Mouse (Mus musculus) liver, embryonic 11.5 days (tissue): Measurements from ENCODE around the gene Rps9. TPM values are rescaled to one million over a fixed set of nuclear protein-coding genes. Genes with fewer than 3 reads are reported as not detected.

ENCODE experiments used
- ATAC-seq: fragments of 200-750 bp; cut with Nextera tagmentation; replicated peaks from 2 replicates; pipeline ENCODE4 v1.8.0; 2017; ENCODE audit warnings: moderate number of reproducible peaks, mild to moderate bottlenecking, moderate TSS enrichment, moderate library complexity; ENCODE audit not compliant: low FRiP score
- DNase-seq: peaks from one replicate; pipeline ENCODE4 v3.0.0-alpha.2; 2017; ENCODE audit warnings: low spot score
- H3K27ac ChIP-seq: fragments of 300-500 bp; sonication (generic); 2 replicates; pipeline ENCODE4 v1.5.1; 2014; ENCODE audit warnings: mild to moderate bottlenecking, low read depth, low read length, control low read depth
- H3K27me3 ChIP-seq: fragments of 300-500 bp; sonication (generic); replicated peaks from 2 replicates; pipeline ENCODE4 v1.6.1; 2014; ENCODE audit warnings: low read length, mixed read lengths; ENCODE audit not compliant: control insufficient read depth, insufficient read depth
- H3K36me3 ChIP-seq: fragments of 300-500 bp; sonication (generic); 2 replicates; pipeline ENCODE4 v1.6.1; 2014; ENCODE audit warnings: mild to moderate bottlenecking, low read length, moderate library complexity, mixed read lengths; ENCODE audit not compliant: control insufficient read depth, insufficient read depth
- H3K4me1 ChIP-seq: fragments of 300-500 bp; sonication (generic); replicated peaks from 2 replicates; pipeline ENCODE4 v1.6.1; 2014; ENCODE audit warnings: low read length, mixed read lengths; ENCODE audit not compliant: control insufficient read depth, insufficient read depth
- H3K4me2 ChIP-seq: fragments of 300-500 bp; sonication (generic); 2 replicates; pipeline ENCODE4 v1.6.1; 2014; ENCODE audit warnings: mild to moderate bottlenecking, control low read depth, moderate library complexity
- H3K4me3 ChIP-seq: fragments of 300-500 bp; sonication (generic); 2 replicates; pipeline ENCODE4 v1.5.1; 2014; ENCODE audit warnings: low read depth, low read length, control low read depth
- H3K9ac ChIP-seq: fragments of 300-500 bp; sonication (generic); 2 replicates; pipeline ENCODE4 v1.6.1; 2014; ENCODE audit warnings: low read depth, low read length, control low read depth
- H3K9me3 ChIP-seq: fragments of 300-500 bp; sonication (generic); 2 replicates; pipeline ENCODE4 v1.6.1; 2016; ENCODE audit warnings: low read length, inconsistent platforms, mixed read lengths; ENCODE audit not compliant: control insufficient read depth
- WGBS: fragments of 180-500 bp; shearing (Covaris S2); extraction: QIAGEN DNeasy Blood & Tissue Kit; methylation state at CpG from one replicate; pipeline ENCODE4 v1.1.7; 2014; 5-methylcytosine and 5-hydroxymethylcytosine counted together
- polyA plus RNA-seq: library from polyadenylated mRNA; unstranded; fragments of >200 nt; fragmentation: Nextera tagmentation; extraction: Ambion mirVana; gene quantifications from 2 replicates; pipeline ENCODE4 v1.2.1, GENCODE M21; 2014

Rps9 gene
- polyA plus RNA-seq = 1,767 and 1,846 TPM in 2 replicates

DNA sequence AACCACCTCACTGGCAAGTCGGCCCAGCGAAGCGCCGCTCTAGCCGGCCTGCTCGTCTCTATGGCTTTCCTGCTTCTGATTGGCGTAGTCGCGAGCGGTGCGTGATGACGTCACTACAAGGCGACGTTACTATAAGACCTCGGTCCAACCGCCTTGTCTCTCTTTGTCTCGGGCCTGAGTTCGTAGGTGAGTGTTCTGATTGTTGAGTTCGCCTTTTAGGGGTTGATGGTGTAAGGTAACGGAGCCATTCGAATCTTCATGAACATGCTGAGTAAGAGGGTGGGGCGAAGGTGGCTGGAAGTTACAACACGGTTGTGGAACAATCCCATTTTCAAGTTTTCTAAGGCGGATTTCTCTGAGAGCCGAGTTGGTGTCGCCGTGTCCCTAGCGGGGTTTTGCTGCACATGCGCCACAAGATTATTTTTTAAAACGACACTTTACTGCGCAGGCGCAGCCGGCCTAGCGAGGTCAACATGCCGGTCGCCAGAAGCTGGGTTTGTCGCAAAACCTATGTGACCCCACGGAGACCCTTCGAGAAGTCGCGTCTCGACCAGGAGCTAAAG, at the start of gene Rps9:
TSS of gene Rps9 (plus strand) at position 115 of the 563 bp plus-strand sequence.
- H3K4me3 ChIP-seq = peak within 1 kb of the TSS; percentile 95
- no peaks in the 10 kb centered on the region for H3K27me3 ChIP-seq
- WGBS = 2% methylated on average over 42 of the region's 42 CpGs
- DNase-seq (peak; percentile 90), ATAC-seq (peak; percentile 84)
- H3K36me3 ChIP-seq = peaks cover 23% of the 10 kb centered on the region
- H3K4me1 ChIP-seq = peaks cover 7% of the 10 kb centered on the region; the same call in 1 of the 2 replicates
- no peaks in the 10 kb centered on the region for H3K9me3 ChIP-seq
- peak within 1 kb of the TSS; percentile 94 for H3K4me2 ChIP-seq
- peak within 1 kb of the TSS; percentile 98 for H3K9ac ChIP-seq
- peak within 1 kb of the TSS; percentile 95 for H3K27ac ChIP-seq

DNA sequence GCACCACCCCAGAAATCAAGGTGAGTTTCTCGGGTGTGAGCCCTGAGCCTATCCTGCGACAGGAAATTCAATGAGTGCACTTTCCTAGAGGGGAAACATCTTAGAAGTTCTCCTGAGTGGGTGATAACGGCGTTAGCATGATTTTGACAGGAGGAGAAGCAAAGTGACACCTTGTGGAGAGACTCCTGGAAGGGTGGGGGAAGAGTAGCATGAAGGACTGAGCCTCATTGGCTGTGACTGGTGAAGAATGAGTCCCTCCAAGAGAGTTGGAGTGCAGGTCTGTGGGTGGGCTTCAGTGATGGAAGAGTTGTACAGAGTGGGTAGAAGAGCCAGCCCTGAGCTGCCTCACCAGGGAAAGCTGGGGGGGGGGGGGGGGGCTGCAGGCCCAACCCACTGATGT, 46.8 kb upstream of the Rps9 start:
- Histone ChIP-seq H3K27ac (no peak overlapping the region), H3K36me3 (peaks cover 91% of the 10 kb centered on the region), H3K4me1 (no peaks in the 10 kb centered on the region), H3K4me2 (no peak overlapping the region), H3K4me3 (no peak overlapping the region), H3K27me3 (no peaks in the 10 kb centered on the region), H3K9me3 (no peaks in the 10 kb centered on the region), H3K9ac (no peak overlapping the region)
- DNase-seq = no peak
- 83% methylated on average over 4 of the region's 4 CpGs for WGBS
- no peak for ATAC-seq

DNA sequence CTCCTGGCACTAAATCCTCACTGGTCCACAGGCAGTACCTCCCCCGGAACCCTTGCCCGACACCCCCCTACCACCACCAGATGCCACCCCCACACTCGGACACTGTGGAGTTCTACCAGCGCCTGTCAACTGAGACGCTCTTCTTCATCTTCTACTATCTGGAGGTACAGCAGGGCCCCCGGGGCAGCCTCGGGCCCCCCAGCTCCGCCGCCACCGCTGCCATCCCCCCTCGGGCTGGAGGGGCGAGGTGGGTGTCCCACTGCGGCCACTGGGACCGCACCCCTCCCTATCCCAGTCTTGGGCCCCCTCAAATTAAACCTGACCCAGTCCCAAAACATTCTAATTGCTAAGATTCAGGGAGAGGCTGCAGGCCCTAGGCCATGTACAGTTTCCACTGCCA, 45.2 kb upstream of the Rps9 start:
- DNase-seq (no peak), ATAC-seq (no peak)
- 93% methylated on average over 14 of the region's 14 CpGs for WGBS
- Histone ChIP-seq H3K4me2 (no peak overlapping the region), H3K27me3 (no peaks in the 10 kb centered on the region), H3K4me1 (peaks cover under 1% of the 10 kb centered on the region; the same call in 1 of the 2 replicates), H3K27ac (no peak overlapping the region), H3K36me3 (peaks cover 84% of the 10 kb centered on the region), H3K9ac (no peak overlapping the region), H3K9me3 (no peaks in the 10 kb centered on the region), H3K4me3 (no peak overlapping the region)

DNA sequence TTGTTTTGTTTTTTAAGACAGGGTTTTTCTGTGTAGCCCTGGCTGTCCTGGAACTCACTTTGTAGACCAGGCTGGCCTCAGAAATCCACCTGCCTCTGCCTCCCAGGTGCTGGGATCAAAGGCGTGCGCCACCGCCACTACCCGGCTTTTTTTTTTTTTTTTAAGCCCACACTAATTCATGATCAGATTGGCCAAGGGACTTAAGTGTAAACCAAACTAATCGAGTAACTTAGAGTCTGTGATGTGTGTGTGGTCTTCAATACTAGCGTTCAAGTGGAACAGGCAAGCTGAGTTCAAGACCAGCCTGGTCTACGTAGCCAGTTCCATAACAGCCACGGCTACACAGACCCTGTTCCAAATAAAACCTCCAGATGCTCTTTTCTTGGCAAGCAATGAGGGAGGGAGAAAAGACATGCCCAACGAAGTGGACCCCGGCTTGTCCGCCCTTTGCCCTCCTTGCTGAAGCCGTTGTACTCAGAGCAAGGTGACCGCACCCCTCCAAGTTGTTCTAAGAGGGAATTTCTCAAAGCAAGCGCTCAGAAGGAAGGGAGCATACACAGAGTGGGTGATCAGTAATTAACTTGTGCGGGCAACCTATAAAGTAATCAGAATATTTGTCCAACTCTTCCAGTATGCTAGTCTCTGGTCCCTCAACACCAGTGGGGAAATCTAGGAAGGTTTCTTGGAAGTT, 39.1 kb upstream of the Rps9 start:
- no peaks in the 10 kb centered on the region for H3K9me3 ChIP-seq
- H3K9ac ChIP-seq = peak overlapping the region; percentile 82
- DNase-seq (peak; percentile 49), ATAC-seq (peak; percentile 50)
- H3K27me3 ChIP-seq = no peaks in the 10 kb centered on the region
- peak overlapping the region; percentile 79 for H3K27ac ChIP-seq
- WGBS = 28% methylated on average over 15 of the region's 15 CpGs
- H3K4me2 ChIP-seq = peak overlapping the region; percentile 92
- peaks cover 27% of the 10 kb centered on the region for H3K36me3 ChIP-seq
- H3K4me3 ChIP-seq = peak overlapping the region; percentile 71
- peaks cover 14% of the 10 kb centered on the region for H3K4me1 ChIP-seq

DNA sequence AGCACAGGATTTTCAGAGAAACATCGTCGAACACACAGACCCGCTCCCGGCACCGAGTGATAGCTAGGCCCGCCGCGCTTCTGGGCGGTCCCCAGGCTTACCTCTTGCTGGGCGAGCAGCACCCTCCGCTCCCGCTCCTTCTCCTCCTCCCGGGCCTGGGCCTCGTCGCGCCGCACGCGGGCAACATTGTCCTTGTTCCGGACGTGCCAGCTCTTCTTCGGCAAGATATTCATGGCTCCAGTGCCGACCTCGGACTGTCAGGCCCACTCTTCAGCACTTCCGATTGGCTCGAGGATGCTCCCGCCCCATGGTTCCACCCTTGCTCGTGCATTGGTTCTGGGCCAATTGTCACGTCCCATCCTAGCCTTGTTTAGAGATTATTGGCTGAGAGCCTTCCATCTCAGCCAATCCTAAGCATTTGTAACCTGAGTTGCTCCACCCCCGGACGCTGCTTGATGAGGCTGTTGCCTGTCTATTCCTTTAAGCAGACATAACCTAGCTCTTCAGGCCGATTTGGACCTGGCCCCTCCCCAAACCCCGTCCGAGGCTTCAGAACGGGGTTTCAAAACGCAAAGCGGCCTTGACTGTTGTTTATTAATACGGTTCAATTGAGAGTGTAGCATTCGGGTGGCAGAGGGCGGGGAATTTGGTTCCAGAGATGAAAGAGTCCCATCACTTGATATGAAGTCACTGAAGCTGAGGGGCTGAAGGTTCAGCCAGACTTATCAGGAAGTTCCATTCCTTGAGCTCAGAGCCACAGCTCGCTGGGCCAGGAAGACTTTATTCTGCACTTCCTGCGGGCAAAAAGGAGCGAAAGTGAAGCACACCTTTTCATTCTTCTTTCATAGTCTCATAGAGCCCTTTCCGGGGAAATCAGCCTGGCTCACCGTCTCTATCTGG, 38.3 kb upstream of the Rps9 start, which contains the start of gene Leng1:
TSS of gene Leng1 (minus strand) at position 626 of the 900 bp plus-strand sequence.
- H3K9ac ChIP-seq = peak within 1 kb of the TSS; percentile 82
- H3K36me3 ChIP-seq = peaks cover 19% of the 10 kb centered on the region
- peak; percentile 96 for ATAC-seq
- H3K4me1 ChIP-seq = peaks cover 14% of the 10 kb centered on the region
- peak within 1 kb of the TSS; percentile 92 for H3K4me2 ChIP-seq
- H3K9me3 ChIP-seq = no peaks in the 10 kb centered on the region
- DNase-seq = peak; percentile 84
- no peaks in the 10 kb centered on the region for H3K27me3 ChIP-seq
- peak within 1 kb of the TSS; percentile 93 for H3K27ac ChIP-seq
- peak within 1 kb of the TSS; percentile 71 for H3K4me3 ChIP-seq
- WGBS = 3% methylated on average over 45 of the region's 45 CpGs

DNA sequence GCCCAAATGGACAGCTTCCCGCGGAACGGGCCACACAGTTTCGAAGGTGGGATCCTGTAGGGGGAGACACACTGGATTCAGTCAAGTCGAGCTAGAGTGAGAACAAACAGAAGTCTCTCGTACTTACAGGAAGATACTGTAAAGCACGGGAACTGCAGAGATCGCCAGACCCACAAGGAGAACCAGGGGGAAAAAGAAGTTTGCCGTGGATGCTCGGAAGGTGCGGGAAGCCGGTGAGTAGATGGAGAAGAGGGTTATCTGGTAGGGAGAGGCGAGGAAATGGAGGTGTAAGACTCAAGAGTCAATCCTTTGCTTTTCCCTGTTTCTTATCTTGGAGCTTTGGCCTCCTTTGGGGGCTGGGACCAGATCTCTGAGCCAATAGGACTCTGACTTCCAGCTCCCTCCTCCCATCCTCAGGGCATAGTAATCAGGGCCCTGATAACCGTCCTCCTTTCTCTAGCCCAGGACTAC, 36.8 kb upstream of the Rps9 start:
- H3K9me3 ChIP-seq = no peaks in the 10 kb centered on the region
- H3K27me3 ChIP-seq = no peaks in the 10 kb centered on the region
- WGBS = 18% methylated on average over 14 of the region's 14 CpGs
- H3K4me1 ChIP-seq = peaks cover 14% of the 10 kb centered on the region
- DNase-seq (no peak), ATAC-seq (peak; percentile 30)
- peak overlapping the region; percentile 71 for H3K4me3 ChIP-seq
- H3K36me3 ChIP-seq = peaks cover 8% of the 10 kb centered on the region; the same call in 1 of the 2 replicates
- H3K9ac ChIP-seq = peak overlapping the region; percentile 66
- H3K4me2 ChIP-seq = peak overlapping the region; percentile 92
- H3K27ac ChIP-seq = peak overlapping the region; percentile 46; the same call in 1 of the 2 replicates

DNA sequence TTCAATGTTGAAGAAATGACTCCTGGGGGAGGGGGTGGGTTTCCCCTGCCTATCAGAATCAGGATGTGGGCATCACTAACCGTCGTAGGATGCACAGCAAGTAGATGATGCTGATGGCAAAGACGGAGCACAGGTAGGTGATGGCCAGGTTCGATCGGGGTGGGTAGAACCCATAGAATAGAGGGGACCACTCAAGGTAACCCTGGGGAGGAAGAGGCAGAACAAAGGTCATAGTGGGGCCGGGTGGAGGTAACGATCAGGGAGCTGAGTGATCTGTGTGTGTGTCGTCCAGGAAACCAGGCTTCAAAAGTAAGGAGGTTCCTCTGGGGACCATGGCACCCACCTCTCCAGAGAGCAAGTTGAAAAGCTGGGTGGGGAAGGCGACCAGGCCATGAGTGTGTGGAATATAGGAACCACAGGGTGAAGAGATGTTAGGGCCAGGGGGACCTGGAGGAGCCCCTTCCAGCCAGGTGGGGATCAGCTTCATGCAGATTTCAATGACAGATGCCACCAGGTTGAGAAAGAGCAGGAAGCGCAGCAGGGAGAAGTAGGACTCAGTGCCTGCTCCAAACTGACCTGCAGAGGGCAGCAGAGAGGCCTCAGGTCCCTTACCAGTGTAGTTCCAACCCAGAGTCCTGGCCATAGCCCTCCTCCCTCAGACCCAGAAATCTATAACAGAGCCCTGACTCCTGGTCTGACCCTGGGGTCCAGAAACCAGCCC, 29.1 kb upstream of the Rps9 start:
- H3K36me3 ChIP-seq = no peaks in the 10 kb centered on the region
- no peaks in the 10 kb centered on the region; the same call in 1 of the 2 replicates for H3K4me1 ChIP-seq
- no peak overlapping the region for H3K4me2 ChIP-seq
- H3K4me3 ChIP-seq = no peak overlapping the region
- H3K27me3 ChIP-seq = no peaks in the 10 kb centered on the region
- ATAC-seq (peak; percentile 84), DNase-seq (peak; percentile 67)
- H3K27ac ChIP-seq = no peak overlapping the region
- WGBS = 59% methylated on average over 10 of the region's 10 CpGs
- H3K9me3 ChIP-seq = no peaks in the 10 kb centered on the region
- no peak overlapping the region for H3K9ac ChIP-seq

DNA sequence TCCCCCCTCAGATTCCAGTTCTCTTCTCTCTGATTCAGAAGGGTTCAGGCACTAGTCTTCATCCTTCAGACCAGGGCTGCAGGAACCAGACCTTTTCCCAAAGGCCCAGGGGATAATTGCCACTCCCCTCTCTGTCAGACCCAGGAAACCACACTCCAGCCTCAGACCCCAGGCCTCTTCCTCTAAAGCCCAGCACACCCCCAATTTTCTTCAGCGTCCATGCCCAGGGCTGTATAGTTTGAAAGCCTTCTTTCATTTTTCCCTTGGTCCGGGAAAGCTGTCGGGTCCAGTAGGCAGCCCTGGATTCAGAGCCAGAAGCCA, 28.6 kb upstream of the Rps9 start:
- Histone ChIP-seq H3K9ac (no peak overlapping the region), H3K4me2 (no peak overlapping the region), H3K4me1 (no peaks in the 10 kb centered on the region; the same call in 1 of the 2 replicates), H3K27me3 (no peaks in the 10 kb centered on the region), H3K9me3 (no peaks in the 10 kb centered on the region), H3K27ac (no peak overlapping the region), H3K4me3 (no peak overlapping the region), H3K36me3 (no peaks in the 10 kb centered on the region)
- DNase-seq = no peak
- ATAC-seq = peak; percentile 21; the same call in 1 of the 2 replicates
- WGBS = 53% methylated on average over 3 of the region's 3 CpGs
